Mouse (Mus musculus) thymus, adult 2 months (tissue): ENCODE data around the gene Osbpl8.

Experiments used
- CTCF ChIP-seq: fragments of 200-500 bp; IDR thresholded peaks from 2 replicates; pipeline ENCODE4 v1.5.1; 2012; ENCODE audit warnings: mild to moderate bottlenecking, control low read depth, low read length, moderate library complexity, borderline replicate concordance; ENCODE audit not compliant: control insufficient read depth, poor library complexity, insufficient read depth; ENCODE audit errors: extremely low read depth
- POLR2A ChIP-seq: fragments of 200-500 bp; IDR thresholded peaks from 2 replicates; pipeline ENCODE4 v1.6.1; 2012; ENCODE audit warnings: mild to moderate bottlenecking, low read length, control low read depth, moderate library complexity; ENCODE audit not compliant: control insufficient read depth, poor library complexity, insufficient read depth; ENCODE audit errors: extremely low read depth

- TF ChIP-seq POLR2A = no peak
- TF ChIP-seq CTCF = no peak
These were observed 31.3 kb upstream of the Osbpl8 start for GRCm38 (mm10) chr10:111133271-111133670.
